Mouse (Mus musculus) embryonic fibroblast, embryonic 13.5 days (primary cell): ENCODE measurements around the gene 2300009A05Rik.

Source experiments
- CTCF ChIP-seq: IDR thresholded peaks from 2 replicates; pipeline ENCODE4 v1.5.1; 2011; ENCODE audit warnings: mild to moderate bottlenecking, control low read depth, low read length, moderate library complexity, borderline replicate concordance; ENCODE audit not compliant: insufficient read depth
- POLR2A ChIP-seq: IDR thresholded peaks from 2 replicates; pipeline ENCODE4 v1.6.1; 2011; ENCODE audit warnings: low read depth, mild to moderate bottlenecking, control low read depth, low read length, moderate library complexity

- TF ChIP-seq POLR2A = no peak
- TF ChIP-seq CTCF = no peak
These were observed 22.2 kb upstream of the 2300009A05Rik start for GRCm38 (mm10) chr9:63421096-63421736.
